8 mouse cellular contexts compared by ENCODE assay signal in genomic region chr2:23571302-23572156, GRCm38 (mm10). TPM values are rescaled to one million over a fixed set of nuclear protein-coding genes. Genes with fewer than 3 reads are reported as not detected.
DNase-seq lines count a peak whose midpoint lies in the region; ATAC-seq lines count a peak whose summit lies in the region.

Gene Spopl (minus strand): TSS chr2:23572106.

- WGBS in intestine, embryonic 15.5 days = 2% methylated on average over 50 of the region's 58 CpGs

- H3K9me3 ChIP-seq in intestine, embryonic 15.5 days = no peaks in the 10 kb centered on the region

- ATAC-seq in intestine, embryonic 15.5 days = peak; percentile 97
- peak; percentile 83 for ATAC-seq in megakaryocyte-erythroid progenitor cell, adult 5-6 weeks (replicated peaks; ENCODE audit: low FRiP score, low TSS enrichment, poor library complexity, severe bottlenecking)

- peak within 1 kb of the TSS; percentile 89 for H3K27ac ChIP-seq in intestine, embryonic 15.5 days

- peak within 1 kb of the TSS; percentile 95 for H3K4me3 ChIP-seq in intestine, embryonic 15.5 days (replicated peaks)

- H3K27me3 ChIP-seq in intestine, embryonic 15.5 days (replicated peaks) = no peaks in the 10 kb centered on the region

- peaks cover 5% of the 10 kb centered on the region; the same call in 1 of the 2 replicates for H3K4me1 ChIP-seq in intestine, embryonic 15.5 days (replicated peaks)

- H3K9ac ChIP-seq in intestine, embryonic 15.5 days = peak within 1 kb of the TSS; percentile 97

- no peaks in the 10 kb centered on the region for H3K36me3 ChIP-seq in intestine, embryonic 15.5 days

- intact Hi-C loops in gastrocnemius, postnatal 36 days (cut with DNase I) = no loop called here
- intact Hi-C loops in left cerebral cortex, postnatal 14 days (cut with DNase I) = no loop called here

- H3K4me2 ChIP-seq in intestine, embryonic 15.5 days (replicated peaks) = peak within 1 kb of the TSS; percentile 70

- DNase-seq in adrenal gland, adult 2 months = peak; percentile 91
- DNase-seq in embryo, embryonic 11.5 days (ENCODE audit: low read depth, low spot score) = peak; percentile 63
- peak; percentile 73 to 76 for DNase-seq in gastrocnemius, postnatal 36 days
- DNase-seq in left cerebral cortex, postnatal 14 days (ENCODE audit: low spot score in 2 of 2) = peak; percentile 81 to 93
- DNase-seq in right cerebral cortex, postnatal 14 days = peak; percentile 87
- DNase-seq in urinary bladder, postnatal 25 days (ENCODE audit: low spot score) = peak; percentile 82

RNA-seq across cellular contexts. Expression of gene Spopl, which starts in this region (rescaled TPM):
- total RNA-seq in adrenal gland, adult 2 months (2021) = 10 to 100 TPM; 15.8 to 19.2 TPM
- polyA plus RNA-seq in adrenal gland, adult 2 months (2012; rRNA removed) = 0.85 and 1.5 TPM in 2 replicates
- 10 to 100 TPM; 17.3 to 18.4 TPM for total RNA-seq in gastrocnemius, postnatal 36 days (2021)
- 11.0 and 11.9 TPM in 2 replicates for polyA plus RNA-seq in intestine, embryonic 15.5 days (2015; fragmentation: Nextera tagmentation; extraction: Ambion mirVana)
- 10 to 100 TPM; 20.3 to 22.3 TPM for total RNA-seq in left cerebral cortex, postnatal 14 days (2021)
- total RNA-seq in megakaryocyte-erythroid progenitor cell, adult 5-6 weeks (2014; fragmentation: Nextera tagmentation) = 29.6 and 37.1 TPM in 2 replicates
- total RNA-seq in megakaryocyte-erythroid progenitor cell, adult 5-6 weeks (2017) = 46.1 and 62.6 TPM in 2 replicates

Comparison
In these comparisons a context has a peak if more than half of its experiments do, and no peak if none do; other contexts are left out.
1. Peak in every context shown above with its lines: DNase-seq, ATAC-seq, H3K4me3 ChIP-seq and H3K27ac ChIP-seq.